Mouse (Mus musculus) urinary bladder, postnatal 25 days (tissue): Measurements from ENCODE around the gene Sorcs3.

ENCODE experiments used
- DNase-seq: peaks from one replicate; pipeline ENCODE4 v3.0.0; 2022; ENCODE audit warnings: low spot score

Sorcs3 gene

GRCm38 (mm10) chr19:48834342-48834741, 628.5 kb downstream of the Sorcs3 start:
- DNase-seq, result no peak

- DNase-seq, result no peak
Measured at GRCm38 (mm10) chr19:48839418-48839817, 633.6 kb downstream of the Sorcs3 start.

GRCm38 (mm10) chr19:48847700-48848099, 641.9 kb downstream of the Sorcs3 start:
- DNase-seq, result no peak

- no peak for DNase-seq
Measured at GRCm38 (mm10) chr19:48850466-48850865, 644.6 kb downstream of the Sorcs3 start.
